Mouse (Mus musculus) retina, postnatal 1 day (tissue): ENCODE results near the gene Nudt22.

Experiments used
- DNase-seq: peaks from one replicate; pipeline ENCODE4 v3.0.0-alpha.2; 2012

Nudt22 gene

GRCm38 (mm10) chr19:6975537-6976521, 20.1 kb downstream of the Nudt22 start, which contains the start of gene Plcb3:
Plcb3 (minus strand) TSS chr19:6976470.
- peak; percentile 94 for DNase-seq

GRCm38 (mm10) chr19:6974211-6975205, 21.4 kb downstream of the Nudt22 start, which contains the start of gene Ppp1r14b:
Ppp1r14b (plus strand) TSS chr19:6974968.
- peak; percentile 93 for DNase-seq

DNA sequence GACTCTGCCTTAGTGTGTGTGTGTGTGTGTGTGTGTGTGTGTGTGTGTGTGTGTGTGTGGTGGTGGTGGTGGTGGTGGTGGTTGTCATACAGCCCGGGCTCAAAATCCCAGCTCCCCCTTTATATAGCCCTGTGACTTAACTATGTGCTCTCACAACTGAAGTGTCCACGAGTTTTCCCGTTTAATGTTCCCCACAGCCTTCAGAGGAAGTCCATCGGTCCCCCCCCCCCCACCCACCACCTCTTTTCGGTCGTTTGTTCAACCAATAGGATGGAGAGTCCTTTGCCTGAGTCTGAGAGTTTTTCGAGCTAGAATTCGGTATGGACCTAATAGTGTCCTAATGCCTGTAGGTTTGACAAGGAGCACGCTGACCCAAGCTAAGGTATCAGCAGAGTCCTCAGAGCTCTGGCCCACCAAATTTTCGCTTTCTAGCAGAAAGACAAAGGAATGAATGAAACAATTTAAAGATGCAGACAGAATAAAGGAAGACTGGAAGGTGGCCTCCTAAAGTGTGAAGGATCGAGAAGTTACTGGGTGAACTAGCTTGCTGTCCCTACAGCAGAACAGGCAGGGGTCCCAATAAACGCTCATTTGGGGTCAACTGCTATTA, 22.2 kb downstream of the Nudt22 start:
- DNase-seq: no peak

DNA sequence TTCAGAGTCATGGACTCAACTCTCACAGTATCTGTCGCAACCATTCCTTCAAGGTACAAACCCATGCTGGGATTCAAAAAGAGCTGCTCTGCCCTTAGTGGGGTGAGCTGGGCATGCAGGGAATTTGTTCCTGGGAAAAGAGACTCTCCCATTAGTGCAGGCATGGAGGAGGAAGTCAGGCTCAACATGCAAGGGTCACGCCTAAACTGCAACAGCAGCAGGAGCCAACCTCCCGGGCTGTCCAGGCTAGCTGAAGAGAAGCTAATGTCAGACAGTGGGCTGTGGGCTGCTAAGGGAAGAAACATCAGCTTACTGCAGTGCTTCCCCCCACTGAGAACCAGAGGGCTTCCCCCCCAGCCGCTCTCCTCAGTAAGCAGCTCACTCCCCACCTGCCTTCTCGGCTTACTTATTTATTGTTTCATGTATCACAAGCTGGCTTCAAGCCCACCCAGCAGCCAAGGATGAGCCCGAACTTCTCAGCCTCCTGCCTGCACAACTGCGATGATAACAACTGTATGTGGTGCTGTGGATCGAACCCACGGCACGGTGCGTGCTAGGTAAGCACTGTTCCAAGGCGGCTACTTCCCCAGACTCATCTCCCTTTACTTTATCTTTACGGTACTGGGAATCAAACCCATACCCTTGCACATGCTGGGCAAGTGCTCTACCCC, 23.5 kb downstream of the Nudt22 start:
- no peak for DNase-seq

GRCm38 (mm10) chr19:6971644-6972043, 24.3 kb downstream of the Nudt22 start:
- DNase-seq: no peak

- DNase-seq: peak; percentile 48
These were observed 25.3 kb downstream of the Nudt22 start for GRCm38 (mm10) chr19:6970460-6971085.

- DNase-seq: peak; percentile 78
These were observed 26.1 kb downstream of the Nudt22 start for GRCm38 (mm10) chr19:6969665-6970381.

DNA sequence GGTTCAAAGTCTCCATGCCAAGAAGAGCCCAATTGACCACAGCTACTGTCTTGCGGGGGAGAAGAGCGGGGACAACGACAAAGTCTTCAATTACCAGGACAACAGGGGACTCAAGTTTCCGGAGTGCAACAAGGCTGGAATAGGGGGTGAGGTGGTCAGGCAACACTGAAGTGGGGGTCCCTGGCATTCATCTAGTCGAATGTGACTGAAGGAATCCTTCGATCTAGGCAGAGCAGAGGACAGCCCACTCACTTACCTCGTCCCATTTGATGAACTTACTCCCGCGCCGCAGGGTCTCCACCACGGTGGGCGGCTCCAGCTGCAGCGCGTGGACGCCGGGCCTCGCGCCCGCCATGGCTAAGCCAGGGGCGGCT, 26.6 kb downstream of the Nudt22 start:
- no peak for DNase-seq

GRCm38 (mm10) chr19:6968491-6969271, 27.2 kb downstream of the Nudt22 start:
- no peak for DNase-seq

DNA sequence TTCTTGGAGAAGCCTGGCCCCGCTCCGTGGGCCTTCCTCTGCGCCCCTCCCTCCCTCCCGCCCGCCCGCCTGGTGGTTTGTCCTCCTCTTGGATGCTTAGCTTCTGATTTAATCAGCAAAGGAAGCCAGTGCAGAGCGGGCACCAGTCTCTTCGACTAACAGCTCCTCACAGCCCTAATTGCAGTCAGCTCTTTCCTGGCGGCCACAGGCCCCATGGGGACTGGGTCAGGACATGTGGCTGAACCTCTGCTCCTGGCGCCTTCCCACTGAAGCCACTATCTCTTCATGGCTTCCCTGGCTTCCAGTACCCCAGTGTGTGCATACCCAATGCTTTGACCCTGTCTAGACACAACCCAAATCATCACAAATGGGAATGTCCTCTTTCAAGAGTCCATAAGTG, 39.5 kb downstream of the Nudt22 start:
- DNase-seq: no peak

GRCm38 (mm10) chr19:6955424-6955823, 40.5 kb downstream of the Nudt22 start:
- no peak for DNase-seq

GRCm38 (mm10) chr19:6954046-6954445, 41.9 kb downstream of the Nudt22 start:
- peak; percentile 42 for DNase-seq

DNA sequence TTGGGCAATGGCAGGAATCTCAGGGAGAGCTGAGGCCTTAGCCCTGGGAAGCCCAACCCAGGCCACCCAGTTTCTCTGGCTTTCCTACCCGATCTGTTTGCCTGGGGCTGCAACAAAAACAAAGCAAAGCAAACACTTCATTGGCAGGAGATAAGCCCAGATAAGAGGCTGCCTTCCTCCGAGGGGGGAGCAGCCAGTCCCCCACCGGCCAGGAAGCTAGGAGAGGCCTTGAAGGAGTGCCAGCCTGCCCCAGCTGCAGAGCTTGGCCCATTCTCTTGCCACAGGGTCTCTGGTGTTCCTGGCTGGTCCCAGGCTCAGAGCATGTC, 43.2 kb downstream of the Nudt22 start:
- DNase-seq: no peak

DNA sequence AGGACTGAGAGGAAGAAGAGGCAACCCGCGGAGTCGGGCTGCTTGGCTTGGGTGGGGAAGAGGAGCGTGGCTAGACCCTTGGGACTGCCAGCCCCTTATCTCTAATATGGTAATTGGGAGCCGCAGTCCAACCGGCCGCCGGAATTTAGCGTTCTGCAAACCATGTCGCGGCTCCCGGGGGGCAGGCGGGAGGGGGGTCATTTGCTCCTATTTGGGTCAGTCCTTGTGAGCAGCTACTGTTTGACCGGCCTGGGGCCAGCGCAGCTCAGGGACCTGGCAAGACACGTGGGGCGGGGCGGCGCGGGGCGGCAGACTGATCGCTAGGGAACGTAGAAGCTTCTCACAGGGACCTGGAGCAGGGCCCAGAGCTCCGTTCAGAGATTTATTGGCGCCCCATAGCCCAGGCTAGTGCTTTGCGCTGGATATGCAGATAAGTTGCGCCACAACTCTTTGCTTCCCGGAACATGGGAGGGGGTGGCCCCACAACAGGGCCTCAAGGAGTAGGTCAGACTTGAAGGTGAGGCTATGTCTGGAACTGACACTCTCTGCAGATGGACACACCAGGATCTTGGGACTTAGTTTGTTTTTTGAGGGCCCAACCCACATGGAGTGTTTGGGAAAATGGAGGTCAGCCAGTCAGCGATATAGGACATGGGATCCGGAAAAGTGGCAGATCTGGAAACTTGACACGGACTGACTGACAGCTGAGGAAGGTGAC, 43.8 kb downstream of the Nudt22 start:
- DNase-seq: peak; percentile 80

- DNase-seq: peak; percentile 97
These were observed 44.4 kb downstream of the Nudt22 start for GRCm38 (mm10) chr19:6951381-6951968.

GRCm38 (mm10) chr19:6950613-6951153, 45.2 kb downstream of the Nudt22 start:
- peak; percentile 83 for DNase-seq

- no peak for DNase-seq
These were observed 46.0 kb downstream of the Nudt22 start for GRCm38 (mm10) chr19:6949951-6950350.

GRCm38 (mm10) chr19:6949532-6949931, 46.4 kb downstream of the Nudt22 start:
- no peak for DNase-seq

DNA sequence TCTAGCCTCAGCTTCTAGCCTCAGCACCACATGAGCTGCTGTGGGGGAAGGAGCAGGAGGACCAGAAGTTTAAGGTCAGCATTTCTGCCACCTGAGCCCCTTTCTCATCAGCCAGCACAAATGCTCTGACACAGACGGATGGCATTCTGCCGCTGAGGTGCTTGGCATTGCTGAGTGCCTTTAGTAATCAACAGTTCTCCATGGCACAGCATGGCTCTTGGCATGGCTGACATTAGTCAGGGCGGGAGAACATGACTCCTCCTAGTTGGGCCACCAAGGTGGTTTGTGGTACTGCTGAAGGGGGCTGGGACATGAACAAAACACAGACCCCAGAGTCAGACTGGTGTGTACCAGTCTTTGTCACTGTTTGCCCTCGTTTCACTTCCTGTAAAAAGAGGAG, 47.7 kb downstream of the Nudt22 start:
- DNase-seq: no peak
